Comparison of ENCODE assay signal across 8 mouse cellular contexts in genomic region chr17:4907841-4908571, GRCm38 (mm10).
DNase-seq lines count a peak whose midpoint lies in the region; ATAC-seq and TF ChIP-seq lines count a peak whose summit lies in the region.

No protein-coding gene starts in this region.

- peak overlapping the region; percentile 74 for H3K4me2 ChIP-seq in forebrain, postnatal 0 days (ENCODE audit: low read depth)
- H3K4me2 ChIP-seq in lung, embryonic 16.5 days (ENCODE audit: low read depth, low read length) = peak overlapping the region; percentile 76

- peak; percentile 43 for ATAC-seq in G1E (ENCODE audit: extremely low read depth, insufficient number of reproducible peaks, low FRiP score, poor library complexity, severe bottlenecking)
- ATAC-seq in forebrain, postnatal 0 days = peak; percentile 94
- ATAC-seq in hematopoietic stem cell, adult 5-6 weeks (replicated peaks in 1 of 2; ENCODE audit: insufficient read depth in 1 of 2, low FRiP score in 2 of 2, low TSS enrichment in 1 of 2, low read depth in 1 of 2, poor library complexity in 2 of 2, severe bottlenecking in 2 of 2) = peak; percentile 83 to 89
- peak; percentile 96 for ATAC-seq in lung, embryonic 16.5 days (ENCODE audit: low read depth)

- H3K27me3 ChIP-seq in G1E (ENCODE audit: insufficient read depth, low read length) = peaks cover 30% of the 10 kb centered on the region
- no peaks in the 10 kb centered on the region for H3K27me3 ChIP-seq in forebrain, postnatal 0 days (ENCODE audit: insufficient read depth, low read length)
- H3K27me3 ChIP-seq in lung, embryonic 16.5 days (ENCODE audit: control insufficient read depth, insufficient read depth, low read depth, low read length) = no peaks in the 10 kb centered on the region

- no peaks in the 10 kb centered on the region for H3K36me3 ChIP-seq in G1E (replicated peaks)
- H3K36me3 ChIP-seq in forebrain, postnatal 0 days (ENCODE audit: insufficient read depth) = no peaks in the 10 kb centered on the region
- no peaks in the 10 kb centered on the region for H3K36me3 ChIP-seq in lung, embryonic 16.5 days (ENCODE audit: control insufficient read depth, insufficient read depth, low read length)

- peak overlapping the region; percentile 97 for H3K27ac ChIP-seq in forebrain, postnatal 0 days (ENCODE audit: low read depth, low read length)
- peak overlapping the region; percentile 96 for H3K27ac ChIP-seq in lung, embryonic 16.5 days (ENCODE audit: low read length)

- H3K4me1 ChIP-seq in G1E (ENCODE audit: insufficient read depth, low read depth, low read length) = peaks cover 18% of the 10 kb centered on the region
- H3K4me1 ChIP-seq in forebrain, postnatal 0 days (ENCODE audit: insufficient read depth) = 0 out of 2 replicates have a peak, but pooled peaks cover 8% of the 10 kb centered on the region
- H3K4me1 ChIP-seq in lung, embryonic 16.5 days (replicated peaks; ENCODE audit: control insufficient read depth, insufficient read depth, low read length) = no peaks in the 10 kb centered on the region

- WGBS in forebrain, postnatal 0 days = 1% methylated on average over 75 of the region's 85 CpGs
- WGBS in lung, embryonic 16.5 days = under 1% methylated on average over 47 of the region's 85 CpGs

- peak overlapping the region; percentile 81 for H3K9ac ChIP-seq in forebrain, postnatal 0 days
- peak overlapping the region; percentile 87 for H3K9ac ChIP-seq in lung, embryonic 16.5 days (ENCODE audit: low read length)

- TF ChIP-seq CTCF in G1E (IDR thresholded peaks at IDR 0.05; ENCODE audit: low read depth, low read length) = no peak
- peak; percentile 30 for TF ChIP-seq CTCF in forebrain, postnatal 0 days (IDR thresholded peaks at IDR 0.05; ENCODE audit: low read depth)

- no peaks in the 10 kb centered on the region for H3K9me3 ChIP-seq in G1E (replicated peaks)
- no peaks in the 10 kb centered on the region for H3K9me3 ChIP-seq in forebrain, postnatal 0 days (ENCODE audit: low read length)
- no peaks in the 10 kb centered on the region for H3K9me3 ChIP-seq in lung, embryonic 16.5 days (ENCODE audit: control insufficient read depth, low read length)

- peak overlapping the region; percentile 73 for H3K4me3 ChIP-seq in G1E (ENCODE audit: low read depth, low read length)
- peak overlapping the region; percentile 60 for H3K4me3 ChIP-seq in forebrain, postnatal 0 days (ENCODE audit: low read depth, low read length)
- H3K4me3 ChIP-seq in lung, embryonic 16.5 days (ENCODE audit: low read length) = peak overlapping the region; percentile 66

- DNase-seq in G1E (ENCODE audit: low spot score) = peak; percentile 85
- peak; percentile 92 to 98 for DNase-seq in cerebellum, adult 18-20 months
- peak; percentile 94 for DNase-seq in forebrain, postnatal 0 days
- peak; percentile 67 for DNase-seq in layer of hippocampus, adult 9-10 months (ENCODE audit: low spot score)
- peak; percentile 97 for DNase-seq in ovary, postnatal 10 days (ENCODE audit: low spot score)
- peak; percentile 87 to 91 for DNase-seq in thymus, postnatal 10 days (ENCODE audit: low spot score in 2 of 2)

Comparison
In these comparisons a context has a peak if more than half of its experiments do, and no peak if none do; other contexts are left out.
1. Peak in every context shown above with its lines: DNase-seq, ATAC-seq, H3K4me3 ChIP-seq and H3K27ac ChIP-seq.
2. ATAC-seq: peak in every context shown above with its lines; median percentile 96 in lung, embryonic 16.5 days; 94 in forebrain, postnatal 0 days; 86 in hematopoietic stem cell, adult 5-6 weeks; 43 in G1E.